Mouse (Mus musculus) kidney, embryonic 15.5 days (tissue): ENCODE results near the gene Lap3. TPM values are rescaled to one million over a fixed set of nuclear protein-coding genes. Genes with fewer than 3 reads are reported as not detected.

Experiments used
- ATAC-seq: fragments of 200-750 bp; cut with Nextera tagmentation; replicated peaks from 2 replicates; pipeline ENCODE4 v1.8.0; 2017; ENCODE audit warnings: moderate TSS enrichment; ENCODE audit not compliant: low FRiP score
- H3K27ac ChIP-seq: fragments of 300-500 bp; sonication (generic); 2 replicates; pipeline ENCODE4 v1.5.1; 2015; ENCODE audit warnings: mild to moderate bottlenecking, inconsistent platforms
- H3K27me3 ChIP-seq: fragments of 300-500 bp; sonication (generic); 2 replicates; pipeline ENCODE4 v1.6.1; 2015; ENCODE audit warnings: inconsistent platforms
- H3K36me3 ChIP-seq: fragments of 300-500 bp; sonication (generic); 2 replicates; pipeline ENCODE4 v1.6.1; 2015; ENCODE audit warnings: inconsistent platforms
- H3K4me1 ChIP-seq: fragments of 300-500 bp; sonication (generic); 2 replicates; pipeline ENCODE4 v1.6.1; 2015; ENCODE audit warnings: inconsistent platforms
- H3K4me2 ChIP-seq: fragments of 300-500 bp; sonication (generic); 2 replicates; pipeline ENCODE4 v1.6.1; 2015; ENCODE audit warnings: moderate library complexity, mild to moderate bottlenecking, inconsistent platforms
- H3K4me3 ChIP-seq: fragments of 300-500 bp; sonication (generic); replicated peaks from 2 replicates; pipeline ENCODE4 v1.5.1; 2015; ENCODE audit warnings: mild to moderate bottlenecking, inconsistent platforms
- H3K9ac ChIP-seq: fragments of 300-500 bp; sonication (generic); 2 replicates; pipeline ENCODE4 v1.6.1; 2015; ENCODE audit warnings: mild to moderate bottlenecking, inconsistent platforms
- H3K9me3 ChIP-seq: fragments of 300-500 bp; sonication (generic); replicated peaks from 2 replicates; pipeline ENCODE4 v1.6.1; 2016; ENCODE audit warnings: inconsistent platforms
- WGBS: fragments of 180-500 bp; shearing (Covaris S2); methylation state at CpG from one replicate; pipeline ENCODE4 v1.1.7; 2015; ENCODE audit warnings: mixed read lengths; 5-methylcytosine and 5-hydroxymethylcytosine counted together
- polyA plus RNA-seq: library from polyadenylated mRNA; unstranded; fragments of >200 nt; fragmentation: Nextera tagmentation; extraction: Ambion mirVana; gene quantifications from 2 replicates; pipeline ENCODE4 v1.2.1, GENCODE M21; 2015

The Lap3 gene
- polyA plus RNA-seq, 1 experiment from 2014 or later, result 105 TPM

- Histone ChIP-seq H3K4me3 (no peak overlapping the region), H3K27me3 (no peaks in the 10 kb centered on the region), H3K4me2 (no peak overlapping the region), H3K9ac (no peak overlapping the region), H3K36me3 (no peaks in the 10 kb centered on the region), H3K4me1 (peaks cover 11% of the 10 kb centered on the region), H3K27ac (no peak overlapping the region), H3K9me3 (no peaks in the 10 kb centered on the region)
- ATAC-seq, result no peak
- WGBS, result 84% methylated on average over 5 of the region's 5 CpGs
These were observed 17.4 kb upstream of the Lap3 start for GRCm38 (mm10) chr5:45475771-45476170.

GRCm38 (mm10) chr5:45476288-45476687 is 16.9 kb upstream of the Lap3 start:
- Histone ChIP-seq H3K4me3 (no peak overlapping the region), H3K9ac (no peak overlapping the region), H3K4me2 (no peak overlapping the region), H3K9me3 (no peaks in the 10 kb centered on the region), H3K4me1 (peaks cover 11% of the 10 kb centered on the region), H3K27me3 (no peaks in the 10 kb centered on the region), H3K27ac (no peak overlapping the region), H3K36me3 (no peaks in the 10 kb centered on the region)
- peak; percentile 46; the same call in 1 of the 2 replicates for ATAC-seq
- 48% methylated on average over 6 of the region's 6 CpGs for WGBS

GRCm38 (mm10) chr5:45477601-45478000 is 15.6 kb upstream of the Lap3 start:
- peaks cover 11% of the 10 kb centered on the region for H3K4me1 ChIP-seq
- WGBS, result 87% methylated on average over 7 of the region's 7 CpGs
- no peaks in the 10 kb centered on the region for H3K27me3 ChIP-seq
- no peak overlapping the region for H3K4me3 ChIP-seq
- H3K9me3 ChIP-seq, result no peaks in the 10 kb centered on the region
- no peaks in the 10 kb centered on the region for H3K36me3 ChIP-seq
- no peak overlapping the region for H3K27ac ChIP-seq
- no peak overlapping the region for H3K9ac ChIP-seq
- H3K4me2 ChIP-seq, result no peak overlapping the region
- ATAC-seq, result no peak

GRCm38 (mm10) chr5:45480066-45480465 is 13.1 kb upstream of the Lap3 start:
- Histone ChIP-seq H3K9me3 (no peaks in the 10 kb centered on the region), H3K27ac (no peak overlapping the region), H3K4me3 (no peak overlapping the region), H3K9ac (no peak overlapping the region), H3K4me2 (no peak overlapping the region), H3K36me3 (no peaks in the 10 kb centered on the region), H3K4me1 (peaks cover 8% of the 10 kb centered on the region), H3K27me3 (no peaks in the 10 kb centered on the region)
- WGBS, result 97% methylated on average over 1 of the region's 1 CpGs
- no peak for ATAC-seq

GRCm38 (mm10) chr5:45481125-45481524 is 12.0 kb upstream of the Lap3 start:
- whole genome bisulfite sequencing, result 89% methylated on average over 2 of the region's 2 CpGs
- ATAC-seq, result no peak
- H3K9me3 ChIP-seq, result no peaks in the 10 kb centered on the region
- no peak overlapping the region for H3K4me2 ChIP-seq
- peaks cover 4% of the 10 kb centered on the region; the same call in 1 of the 2 replicates for H3K4me1 ChIP-seq
- no peak overlapping the region for H3K27ac ChIP-seq
- no peaks in the 10 kb centered on the region for H3K27me3 ChIP-seq
- H3K4me3 ChIP-seq, result no peak overlapping the region
- no peak overlapping the region for H3K9ac ChIP-seq
- H3K36me3 ChIP-seq, result no peaks in the 10 kb centered on the region

GRCm38 (mm10) chr5:45482607-45483006 is 10.6 kb upstream of the Lap3 start:
- Histone ChIP-seq H3K4me2 (no peak overlapping the region), H3K9me3 (no peaks in the 10 kb centered on the region), H3K27me3 (no peaks in the 10 kb centered on the region), H3K27ac (no peak overlapping the region), H3K4me3 (no peak overlapping the region), H3K9ac (no peak overlapping the region), H3K36me3 (no peaks in the 10 kb centered on the region), H3K4me1 (no peaks in the 10 kb centered on the region)
- WGBS, result 57% methylated on average over 3 of the region's 3 CpGs
- ATAC-seq, result no peak

GRCm38 (mm10) chr5:45483654-45484053 is 9.5 kb upstream of the Lap3 start:
- H3K27ac ChIP-seq, result no peak overlapping the region
- WGBS, result 81% methylated on average over 1 of the region's 1 CpGs
- no peaks in the 10 kb centered on the region for H3K27me3 ChIP-seq

GRCm38 (mm10) chr5:45491776-45492175 is 1.4 kb upstream of the Lap3 start:
- H3K36me3 ChIP-seq, result peaks cover 16% of the 10 kb centered on the region
- no peak for ATAC-seq
- H3K9ac ChIP-seq, result no peak overlapping the region
- H3K27me3 ChIP-seq, result no peaks in the 10 kb centered on the region
- no peaks in the 10 kb centered on the region for H3K9me3 ChIP-seq
- WGBS, result 66% methylated on average over 4 of the region's 4 CpGs
- peaks cover 17% of the 10 kb centered on the region for H3K4me1 ChIP-seq
- H3K27ac ChIP-seq, result no peak overlapping the region
- H3K4me3 ChIP-seq, result no peak overlapping the region
- no peak overlapping the region for H3K4me2 ChIP-seq

More at GRCm38 (mm10) chr5:45483654-45484053, 9.5 kb upstream of the Lap3 start:
- no peak overlapping the region for H3K4me3 ChIP-seq
- ATAC-seq, result no peak
- H3K4me1 ChIP-seq, result no peaks in the 10 kb centered on the region
- no peak overlapping the region for H3K9ac ChIP-seq
- no peaks in the 10 kb centered on the region for H3K36me3 ChIP-seq
- no peak overlapping the region for H3K4me2 ChIP-seq
- no peaks in the 10 kb centered on the region for H3K9me3 ChIP-seq

- peak overlapping the region; percentile 88; the same call in 1 of the 2 replicates for H3K27ac ChIP-seq
These were observed 1.1 kb downstream of the Lap3 start for GRCm38 (mm10) chr5:45494093-45494755.

GRCm38 (mm10) chr5:45495429-45495975 is 2.3 kb downstream of the Lap3 start:
- Histone ChIP-seq H3K9ac (no peak overlapping the region), H3K9me3 (no peaks in the 10 kb centered on the region), H3K27ac (no peak overlapping the region), H3K4me3 (no peak overlapping the region), H3K27me3 (no peaks in the 10 kb centered on the region), H3K4me2 (no peak overlapping the region), H3K36me3 (peaks cover 52% of the 10 kb centered on the region), H3K4me1 (peaks cover 17% of the 10 kb centered on the region)
- ATAC-seq, result no peak
- WGBS, result 85% methylated on average over 3 of the region's 3 CpGs

More at GRCm38 (mm10) chr5:45494093-45494755, 1.1 kb downstream of the Lap3 start:
- no peak; the same call in 1 of the 2 replicates for ATAC-seq
- Histone ChIP-seq H3K9me3 (no peaks in the 10 kb centered on the region), H3K4me1 (peaks cover 17% of the 10 kb centered on the region), H3K36me3 (peaks cover 40% of the 10 kb centered on the region), H3K27me3 (no peaks in the 10 kb centered on the region), H3K4me3 (peak overlapping the region; percentile 87), H3K4me2 (peak overlapping the region; percentile 78), H3K9ac (peak overlapping the region; percentile 83)
- 39% methylated on average over 9 of the region's 9 CpGs for WGBS

- Histone ChIP-seq H3K27me3 (no peaks in the 10 kb centered on the region), H3K4me2 (no peak overlapping the region), H3K27ac (no peak overlapping the region), H3K4me1 (peaks cover 17% of the 10 kb centered on the region), H3K9me3 (no peaks in the 10 kb centered on the region), H3K9ac (no peak overlapping the region), H3K4me3 (no peak overlapping the region), H3K36me3 (peaks cover 57% of the 10 kb centered on the region)
- ATAC-seq, result no peak
These were observed 2.9 kb downstream of the Lap3 start for GRCm38 (mm10) chr5:45496042-45496441.

GRCm38 (mm10) chr5:45496479-45496878 is 3.3 kb downstream of the Lap3 start:
- Histone ChIP-seq H3K4me3 (no peak overlapping the region), H3K36me3 (peaks cover 62% of the 10 kb centered on the region), H3K27ac (no peak overlapping the region), H3K4me1 (peaks cover 17% of the 10 kb centered on the region), H3K9ac (no peak overlapping the region), H3K27me3 (no peaks in the 10 kb centered on the region), H3K9me3 (no peaks in the 10 kb centered on the region), H3K4me2 (no peak overlapping the region)
- WGBS, result 87% methylated on average over 4 of the region's 4 CpGs
- no peak for ATAC-seq
